13 mouse cellular contexts compared by ENCODE assay signal in genomic region chr2:162662431-162662970, GRCm38 (mm10). TPM values are rescaled to one million over a fixed set of nuclear protein-coding genes. Genes with fewer than 3 reads are reported as not detected.
DNase-seq lines count a peak whose midpoint lies in the region; ATAC-seq and TF ChIP-seq lines count a peak whose summit lies in the region.
"Had no signal": no experiment of that assay in that cellular context is flagged by ENCODE, and none has a peak within 500 bp of the region (broad histone marks: within the 10 kb centered on the region; RNA-seq: fewer than 3 reads in every experiment).

No protein-coding gene starts in this region.

- no peak for TF ChIP-seq CTCF in cortical plate, adult 2 months (IDR thresholded peaks at IDR 0.05; ENCODE audit: extremely low read depth, insufficient read depth, low read length)

- TF ChIP-seq POLR2A in cortical plate, adult 2 months (IDR thresholded peaks at IDR 0.05; ENCODE audit: extremely low read depth, insufficient read depth, low read length): no peak

- WGBS in kidney, embryonic 16.5 days: 0% methylated on average over 1 of the region's 1 CpGs
- 5% methylated on average over 1 of the region's 1 CpGs for WGBS in embryonic facial prominence, embryonic 10.5 days

- no peak overlapping the region for H3K4me2 ChIP-seq in kidney, embryonic 16.5 days (replicated peaks; ENCODE audit: low read depth, low read length)

- H3K27ac ChIP-seq in kidney, embryonic 16.5 days (ENCODE audit: low read length): 0 out of 2 replicates have a peak overlapping the region, but pooled peaks have one; percentile 30
- H3K27ac ChIP-seq in cortical plate, adult 2 months (ENCODE audit: insufficient read depth, low read length): no peak overlapping the region
- no peak overlapping the region for H3K27ac ChIP-seq in embryonic facial prominence, embryonic 10.5 days (replicated peaks)
- H3K27ac ChIP-seq: heart, adult 2 months had no signal

- ATAC-seq in kidney, embryonic 16.5 days (ENCODE audit: low FRiP score, low TSS enrichment): peak; percentile 69

- H3K9me3 ChIP-seq in kidney, embryonic 16.5 days (ENCODE audit: low read length): no peaks in the 10 kb centered on the region
- no peaks in the 10 kb centered on the region for H3K9me3 ChIP-seq in embryonic facial prominence, embryonic 10.5 days

- peaks cover 48% of the 10 kb centered on the region for H3K27me3 ChIP-seq in kidney, embryonic 16.5 days (ENCODE audit: insufficient read depth, low read length)
- H3K27me3 ChIP-seq in embryonic facial prominence, embryonic 10.5 days (replicated peaks; ENCODE audit: low read depth, poor library complexity, severe bottlenecking): peaks cover 66% of the 10 kb centered on the region
- H3K27me3 ChIP-seq: CH12.LX had no signal

- peaks cover 26% of the 10 kb centered on the region for H3K4me1 ChIP-seq in kidney, embryonic 16.5 days (ENCODE audit: insufficient read depth, low read length)
- peaks cover 2% of the 10 kb centered on the region; the same call in 1 of the 2 replicates for H3K4me1 ChIP-seq in cortical plate, adult 2 months (ENCODE audit: control insufficient read depth, insufficient read depth, low read length)
- H3K4me1 ChIP-seq in embryonic facial prominence, embryonic 10.5 days: peaks cover 52% of the 10 kb centered on the region

- H3K9ac ChIP-seq in kidney, embryonic 16.5 days (replicated peaks; ENCODE audit: low read length): no peak overlapping the region

- DNase-seq in kidney, postnatal 10 days: no peak
- DNase-seq in embryonic facial prominence, embryonic 10.5 days (ENCODE audit: low spot score): peak; percentile 38
- peak; percentile 39 for DNase-seq in mesoderm, embryonic 11.5 days (ENCODE audit: low read depth, low spot score)
- DNase-seq in testis, postnatal 10 days (ENCODE audit: low spot score): no peak
- DNase-seq in gastrocnemius, adult 8-10 months (ENCODE audit: low spot score in 2 of 2): no peak
- DNase-seq: cerebellum, adult 8-10 months; heart, adult 2 months; kidney, adult 2 months; lung, adult 2 months; thymus, postnatal 14 days had no signal

- no peak overlapping the region for H3K4me3 ChIP-seq in kidney, embryonic 16.5 days (ENCODE audit: low read length)
- peak overlapping the region; percentile 92; the same call in 1 of the 2 replicates for H3K4me3 ChIP-seq in cortical plate, adult 2 months (ENCODE audit: insufficient read depth, low read length)
- no peak overlapping the region for H3K4me3 ChIP-seq in embryonic facial prominence, embryonic 10.5 days
- H3K4me3 ChIP-seq: heart, adult 2 months had no signal

- no peaks in the 10 kb centered on the region for H3K36me3 ChIP-seq in kidney, embryonic 16.5 days (ENCODE audit: insufficient read depth, low read length)
- no peaks in the 10 kb centered on the region for H3K36me3 ChIP-seq in embryonic facial prominence, embryonic 10.5 days (replicated peaks)

RNA-seq across cellular contexts. Expression of gene Ptprt, which starts 1.6 kb away (rescaled TPM):
- 3.2 TPM in 2 replicates for polyA plus RNA-seq in kidney, embryonic 16.5 days (2015; fragmentation: Nextera tagmentation; extraction: Ambion mirVana)
- 22.9 and 24.0 TPM in 2 replicates for polyA plus RNA-seq in cortical plate, adult 2 months (2012; rRNA removed)
- 0.33 and 0.72 TPM in 2 replicates for polyA plus RNA-seq in embryonic facial prominence, embryonic 10.5 days (2016; fragmentation: Nextera tagmentation; extraction: Ambion mirVana)
- under 1 TPM; 0.07 to 0.51 (median 0.21) TPM for total RNA-seq in gastrocnemius, adult 8-10 months (2022)

Comparison
In these comparisons a context has a peak if more than half of its experiments do, and no peak if none do; other contexts are left out.
1. DNase-seq: peak in embryonic facial prominence, embryonic 10.5 days (single experiment) and mesoderm, embryonic 11.5 days (single experiment); none in kidney, postnatal 10 days (single experiment), testis, postnatal 10 days (single experiment) and gastrocnemius, adult 8-10 months (0 of 2).